Mouse (Mus musculus): ENCODE measurements around the gene Plce1. TPM values are rescaled to one million over a fixed set of nuclear protein-coding genes. Genes with fewer than 3 reads are reported as not detected.
"Not testable (repeated sequence)": the region's sequence is repeated elsewhere in the genome, so short reads cannot be mapped to it uniquely, and the experiment has no call there.

The Plce1 gene
- polyA plus RNA-seq, 2 experiments, result 0.21 to 0.50 TPM

DNA sequence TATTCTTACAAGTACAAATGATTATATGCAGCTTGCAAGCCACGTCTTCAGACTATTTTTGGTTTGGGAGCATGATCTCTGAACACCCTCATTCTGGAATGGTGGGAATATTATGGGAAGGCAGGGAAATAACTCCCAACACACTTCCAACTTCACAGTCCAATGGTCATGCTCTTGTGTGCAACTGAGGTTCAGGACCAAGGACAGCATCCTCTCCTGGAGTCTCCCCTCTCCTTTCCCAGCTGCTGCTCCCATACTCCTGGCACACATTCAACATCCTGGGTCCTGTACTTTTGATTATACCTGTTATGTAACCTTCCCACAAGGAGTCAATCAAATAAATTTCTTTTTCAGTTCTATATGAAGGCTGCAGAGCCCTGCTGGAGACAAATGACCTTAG lies 77.9 kb downstream of the Plce1 start:
- ATAC-seq (ENCODE audit: insufficient read depth) (no peak), DNase-seq (ENCODE audit: low read depth in 3 of 3, low spot score in 3 of 3) (no peak)
- no peaks in the 10 kb centered on the region for H3K27me3 ChIP-seq (ENCODE audit: control insufficient read depth, insufficient read depth, low read length)
- no peaks in the 10 kb centered on the region for H3K9me3 ChIP-seq (ENCODE audit: control insufficient read depth, low read length)
- no peak overlapping the region for H3K27ac ChIP-seq
- no peak overlapping the region for H3K4me3 ChIP-seq (ENCODE audit: insufficient read depth in 1 of 2, low read depth in 2 of 2, low read length in 2 of 2)
- no peaks in the 10 kb centered on the region for H3K4me1 ChIP-seq (replicated peaks; ENCODE audit: control insufficient read depth in 2 of 2, insufficient read depth in 2 of 2, low read length in 1 of 2)
- H3K9ac ChIP-seq (replicated peaks), result no peak overlapping the region
- no peak overlapping the region for H3K4me2 ChIP-seq (ENCODE audit: low read depth)
- WGBS (ENCODE audit: insufficient replicate concordance), result 24% methylated on average over 1 of the region's 1 CpGs
- TF ChIP-seq EP300 (IDR thresholded peaks at IDR 0.05; ENCODE audit: low read depth) (no peak), CTCF (IDR thresholded peaks at IDR 0.05; ENCODE audit: low read depth) (no peak)
- no peaks in the 10 kb centered on the region for H3K36me3 ChIP-seq (replicated peaks; ENCODE audit: control insufficient read depth, insufficient read depth, low read depth)

DNA sequence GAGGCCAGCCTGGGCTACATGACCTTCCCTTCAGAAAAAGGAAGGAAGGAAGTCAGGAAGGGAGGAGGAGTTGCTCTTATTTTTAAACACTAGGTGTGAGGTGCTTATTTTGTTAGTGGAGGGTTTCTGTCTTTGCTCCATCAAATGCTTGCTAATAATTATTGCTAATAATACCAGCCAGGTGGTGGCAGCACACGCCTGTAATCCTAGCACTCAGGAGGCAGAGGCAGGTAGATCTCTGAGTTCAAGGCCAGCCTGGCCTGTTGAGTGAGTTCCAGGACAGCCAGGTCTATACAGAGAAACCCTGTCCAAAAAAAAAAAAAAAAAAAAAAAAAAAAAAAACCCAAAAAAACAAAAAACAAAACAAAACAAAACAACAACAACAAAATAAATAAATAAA lies 81.0 kb downstream of the Plce1 start:
- ATAC-seq (ENCODE audit: insufficient read depth); H3K4me1 ChIP-seq (replicated peaks; ENCODE audit: control insufficient read depth in 2 of 2, insufficient read depth in 2 of 2, low read length in 1 of 2); H3K36me3 ChIP-seq (replicated peaks; ENCODE audit: control insufficient read depth, insufficient read depth, low read depth); H3K4me2 ChIP-seq (ENCODE audit: low read depth); H3K27ac ChIP-seq; H3K9me3 ChIP-seq (ENCODE audit: control insufficient read depth, low read length); H3K9ac ChIP-seq (replicated peaks); H3K27me3 ChIP-seq (ENCODE audit: control insufficient read depth, insufficient read depth, low read length); DNase-seq (ENCODE audit: low read depth in 3 of 3, low spot score in 3 of 3); H3K4me3 ChIP-seq (ENCODE audit: insufficient read depth in 1 of 2, low read depth in 2 of 2, low read length in 2 of 2): not testable (repeated sequence)
- 40% methylated on average over 1 of the region's 1 CpGs for WGBS (ENCODE audit: insufficient replicate concordance)

DNA sequence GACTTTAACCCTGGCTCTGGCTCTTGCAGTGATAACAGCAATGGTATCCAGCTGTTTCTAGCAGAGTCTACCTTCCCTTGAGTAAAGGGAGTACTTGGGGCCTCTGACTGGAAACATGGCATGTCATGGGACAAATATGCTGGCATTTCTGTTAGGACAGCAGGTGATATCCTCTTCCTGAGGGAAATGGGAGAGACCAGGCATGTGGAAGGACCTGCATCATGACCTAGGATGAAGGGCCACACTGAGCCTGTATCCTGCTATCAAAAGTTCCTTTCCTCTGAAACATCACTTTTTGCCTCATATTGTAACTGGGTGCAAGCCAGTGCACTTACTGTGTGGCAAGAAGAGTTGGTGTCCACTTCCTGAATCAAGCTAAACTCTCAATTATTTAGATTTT lies 85.2 kb downstream of the Plce1 start:
- TF ChIP-seq CTCF (IDR thresholded peaks at IDR 0.05; ENCODE audit: low read depth) (no peak), EP300 (IDR thresholded peaks at IDR 0.05; ENCODE audit: low read depth) (no peak)
- no peaks in the 10 kb centered on the region for H3K36me3 ChIP-seq (replicated peaks; ENCODE audit: control insufficient read depth, insufficient read depth, low read depth)
- no peak overlapping the region for H3K4me2 ChIP-seq (ENCODE audit: low read depth)
- H3K9me3 ChIP-seq (ENCODE audit: control insufficient read depth, low read length), result no peaks in the 10 kb centered on the region
- DNase-seq (ENCODE audit: low read depth in 3 of 3, low spot score in 3 of 3), result no peak
- H3K27ac ChIP-seq, result no peak overlapping the region
- H3K4me3 ChIP-seq (ENCODE audit: insufficient read depth in 1 of 2, low read depth in 2 of 2, low read length in 2 of 2), result no peak overlapping the region
- no peak for ATAC-seq (ENCODE audit: insufficient read depth)
- no peaks in the 10 kb centered on the region for H3K4me1 ChIP-seq (replicated peaks; ENCODE audit: control insufficient read depth in 2 of 2, insufficient read depth in 2 of 2, low read length in 1 of 2)
- H3K27me3 ChIP-seq (ENCODE audit: control insufficient read depth, insufficient read depth, low read length), result no peaks in the 10 kb centered on the region
- no peak overlapping the region for H3K9ac ChIP-seq (replicated peaks)

DNA sequence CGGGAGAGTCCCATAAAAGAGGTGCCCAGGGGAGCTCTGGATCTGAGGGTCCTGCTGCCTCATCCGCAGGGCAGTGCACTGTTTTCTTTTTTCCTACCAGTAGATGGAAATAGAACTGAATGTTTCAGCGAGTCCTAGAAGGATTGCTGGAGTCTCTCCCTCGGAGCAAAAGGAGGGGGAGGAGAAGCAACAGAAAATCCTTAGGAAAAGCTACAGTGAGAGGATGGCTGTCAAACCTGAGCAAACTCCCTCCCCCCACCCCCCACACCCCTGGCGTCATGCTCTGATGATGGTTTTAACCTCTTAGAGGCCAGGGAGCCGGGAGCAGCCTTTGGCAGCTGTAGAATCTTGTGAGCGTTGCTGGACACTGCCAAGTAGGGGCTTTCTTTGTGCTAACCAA lies 85.8 kb downstream of the Plce1 start:
- H3K27me3 ChIP-seq (ENCODE audit: control insufficient read depth, insufficient read depth, low read length), result no peaks in the 10 kb centered on the region
- ATAC-seq (ENCODE audit: insufficient read depth), result no peak
- H3K9me3 ChIP-seq (ENCODE audit: control insufficient read depth, low read length), result no peaks in the 10 kb centered on the region
- 16% methylated on average over 7 of the region's 7 CpGs for WGBS (ENCODE audit: insufficient replicate concordance)
- no peak for TF ChIP-seq EP300 (IDR thresholded peaks at IDR 0.05; ENCODE audit: low read depth)
- no peak for TF ChIP-seq CTCF (IDR thresholded peaks at IDR 0.05; ENCODE audit: low read depth)
- no peaks in the 10 kb centered on the region for H3K36me3 ChIP-seq (replicated peaks; ENCODE audit: control insufficient read depth, insufficient read depth, low read depth)
- no peaks in the 10 kb centered on the region for H3K4me1 ChIP-seq (replicated peaks; ENCODE audit: control insufficient read depth in 2 of 2, insufficient read depth in 2 of 2, low read length in 1 of 2)
- no peak overlapping the region for H3K4me2 ChIP-seq (ENCODE audit: low read depth)
- no peak overlapping the region for H3K27ac ChIP-seq
- no peak overlapping the region for H3K9ac ChIP-seq (replicated peaks)
- H3K4me3 ChIP-seq (ENCODE audit: insufficient read depth in 1 of 2, low read depth in 2 of 2, low read length in 2 of 2), result no peak overlapping the region
- no peak for DNase-seq (ENCODE audit: low read depth in 3 of 3, low spot score in 3 of 3)

DNA sequence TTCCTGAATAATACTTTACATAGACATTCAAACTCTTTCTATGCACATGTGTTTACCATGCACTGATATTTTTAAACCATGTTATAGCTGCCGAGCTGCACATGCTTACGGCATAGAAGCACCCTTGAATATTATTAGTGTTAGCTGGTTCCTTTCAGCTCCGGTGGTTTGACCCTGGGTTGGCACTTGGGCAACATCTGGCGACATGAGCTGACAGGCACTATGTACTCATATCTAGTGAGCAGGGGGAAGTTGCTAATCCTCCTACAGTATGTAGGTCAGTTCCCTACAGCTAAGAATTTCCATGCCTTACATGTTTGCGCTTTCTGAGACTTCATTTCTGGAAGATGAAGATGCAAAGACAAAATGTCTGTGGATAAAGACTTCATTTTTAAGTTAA lies 86.4 kb downstream of the Plce1 start:
- H3K4me3 ChIP-seq (ENCODE audit: insufficient read depth in 1 of 2, low read depth in 2 of 2, low read length in 2 of 2), result no peak overlapping the region
- H3K9ac ChIP-seq (replicated peaks), result no peak overlapping the region
- 61% methylated on average over 5 of the region's 5 CpGs for WGBS (ENCODE audit: insufficient replicate concordance)
- no peak overlapping the region for H3K27ac ChIP-seq
- no peak for ATAC-seq (ENCODE audit: insufficient read depth)
- H3K4me2 ChIP-seq (ENCODE audit: low read depth), result no peak overlapping the region
- DNase-seq (ENCODE audit: low read depth in 3 of 3, low spot score in 3 of 3), result no peak
- H3K4me1 ChIP-seq (replicated peaks; ENCODE audit: control insufficient read depth in 2 of 2, insufficient read depth in 2 of 2, low read length in 1 of 2), result no peaks in the 10 kb centered on the region
- no peaks in the 10 kb centered on the region for H3K36me3 ChIP-seq (replicated peaks; ENCODE audit: control insufficient read depth, insufficient read depth, low read depth)
- no peaks in the 10 kb centered on the region for H3K27me3 ChIP-seq (ENCODE audit: control insufficient read depth, insufficient read depth, low read length)
- no peak for TF ChIP-seq EP300 (IDR thresholded peaks at IDR 0.05; ENCODE audit: low read depth)
- H3K9me3 ChIP-seq (ENCODE audit: control insufficient read depth, low read length), result no peaks in the 10 kb centered on the region

Measured in liver, embryonic 14.5 days (tissue).